Mouse (Mus musculus): ENCODE measurements around the gene Ankrd65.
A peak's percentile ranks its signal among the peaks of the same experiment; 100 is the strongest.
"Not testable (repeated sequence)": the region's sequence is repeated elsewhere in the genome, so short reads cannot be mapped to it uniquely, and the experiment has no call there.

Gene Ankrd65

GRCm38 (mm10) chr4:155774971-155775740, 15.1 kb upstream of the Ankrd65 start:
- DNase-seq (ENCODE audit: low read depth): no peak

- DNase-seq (ENCODE audit: low read depth): no peak
Measured at GRCm38 (mm10) chr4:155775855-155776254, 14.4 kb upstream of the Ankrd65 start.

- DNase-seq (ENCODE audit: low read depth): no peak
Measured at GRCm38 (mm10) chr4:155776704-155777335, 13.4 kb upstream of the Ankrd65 start.

- DNase-seq (ENCODE audit: low read depth): no peak
Measured at GRCm38 (mm10) chr4:155777816-155778215, 12.4 kb upstream of the Ankrd65 start.

GRCm38 (mm10) chr4:155779498-155779897, 10.7 kb upstream of the Ankrd65 start:
- no peak for DNase-seq (ENCODE audit: low read depth)

- no peak for DNase-seq (ENCODE audit: low read depth)
Measured at GRCm38 (mm10) chr4:155780895-155781294, 9.3 kb upstream of the Ankrd65 start.

- DNase-seq (ENCODE audit: low read depth): no peak
Measured at GRCm38 (mm10) chr4:155783486-155784080, 6.7 kb upstream of the Ankrd65 start.

GRCm38 (mm10) chr4:155784081-155784701, 6.0 kb upstream of the Ankrd65 start:
- DNase-seq (ENCODE audit: low read depth): peak; percentile 75

GRCm38 (mm10) chr4:155785246-155785645, 5.0 kb upstream of the Ankrd65 start:
- DNase-seq (ENCODE audit: low read depth): no peak

GRCm38 (mm10) chr4:155785819-155786218, 4.4 kb upstream of the Ankrd65 start, which contains the start of gene Tmem88b:
Gene Tmem88b, minus strand, starts transcription at chr4:155785874.
- no peak for DNase-seq (ENCODE audit: low read depth)

- no peak for DNase-seq (ENCODE audit: low read depth)
Measured at GRCm38 (mm10) chr4:155788300-155788699, 1.9 kb upstream of the Ankrd65 start.

GRCm38 (mm10) chr4:155788833-155789232, 1.4 kb upstream of the Ankrd65 start:
- DNase-seq (ENCODE audit: low read depth): not testable (repeated sequence)

- DNase-seq (ENCODE audit: low read depth): no peak
Measured at GRCm38 (mm10) chr4:155790650-155791161, 467 bp downstream of the Ankrd65 start.

- no peak for DNase-seq (ENCODE audit: low read depth)
Measured at GRCm38 (mm10) chr4:155791240-155791933, 1.1 kb downstream of the Ankrd65 start.

GRCm38 (mm10) chr4:155793730-155794129, 3.5 kb downstream of the Ankrd65 start:
- DNase-seq (ENCODE audit: low read depth): no peak

- no peak for DNase-seq (ENCODE audit: low read depth)
Measured at GRCm38 (mm10) chr4:155802075-155802474, 11.8 kb downstream of the Ankrd65 start.

- peak; percentile 63 for DNase-seq (ENCODE audit: low read depth)
Measured at GRCm38 (mm10) chr4:155802741-155803339, 12.6 kb downstream of the Ankrd65 start, which contains the start of gene Mrpl20. Gene Mrpl20, plus strand, starts transcription at chr4:155802878.

- peak; percentile 97 for DNase-seq (ENCODE audit: low read depth)
Measured at GRCm38 (mm10) chr4:155803340-155804041, 13.3 kb downstream of the Ankrd65 start.

- DNase-seq (ENCODE audit: low read depth): no peak
Measured at GRCm38 (mm10) chr4:155807841-155808240, 17.6 kb downstream of the Ankrd65 start.

GRCm38 (mm10) chr4:155811929-155812664, 21.9 kb downstream of the Ankrd65 start, which contains the start of gene Ccnl2:
Gene Ccnl2, plus strand, starts transcription at chr4:155812489.
- DNase-seq (ENCODE audit: low read depth): peak; percentile 99
